Mouse (Mus musculus) MEL-GATA-1-ER (cell line): ENCODE results near the gene Npas3.

Source experiments
- DNase-seq: peaks from one replicate; pipeline ENCODE4 v3.0.0-alpha.2; 2012; ENCODE audit warnings: low read depth; ENCODE audit errors: extremely low read depth

The Npas3 gene

DNA sequence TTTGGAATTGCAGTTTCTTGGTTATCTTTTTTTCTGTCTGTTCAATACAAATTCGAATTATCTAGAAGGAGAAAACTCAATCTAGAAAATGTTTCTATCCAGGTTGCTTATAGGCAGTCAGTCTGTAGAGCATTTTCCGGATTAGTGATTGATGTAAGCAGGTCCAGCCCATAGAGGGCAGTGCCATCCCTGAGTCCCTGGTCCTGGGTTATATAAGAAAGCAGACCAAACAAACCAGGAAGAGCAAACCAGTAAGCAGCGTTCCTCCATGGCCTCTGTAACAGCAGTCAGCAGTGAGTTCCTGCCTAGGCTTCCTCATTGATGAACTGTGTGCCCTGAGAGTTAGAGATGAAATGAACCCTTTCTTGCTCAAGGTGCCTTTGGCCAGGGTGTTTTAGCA lies 433.6 kb downstream of the Npas3 start:
- DNase-seq: no peak

DNA sequence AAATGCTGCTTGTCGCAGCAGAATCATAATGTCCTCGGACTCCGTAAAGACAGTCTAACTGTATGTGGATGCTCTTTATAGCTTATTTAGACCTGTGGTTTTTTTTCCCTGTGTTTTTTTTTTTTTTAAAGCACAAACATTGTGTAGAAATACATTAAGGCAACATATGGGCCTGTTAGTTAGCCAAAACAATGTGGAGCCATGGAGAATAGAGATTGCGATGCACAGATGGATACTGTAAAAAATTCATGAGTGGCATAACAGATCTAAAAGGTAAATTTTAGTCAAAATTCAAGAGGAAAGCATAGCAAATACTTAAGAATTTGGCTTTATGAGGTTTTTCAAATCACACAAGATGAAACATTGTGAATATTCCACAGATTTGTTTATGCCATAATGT lies 444.0 kb downstream of the Npas3 start:
- DNase-seq: no peak

DNA sequence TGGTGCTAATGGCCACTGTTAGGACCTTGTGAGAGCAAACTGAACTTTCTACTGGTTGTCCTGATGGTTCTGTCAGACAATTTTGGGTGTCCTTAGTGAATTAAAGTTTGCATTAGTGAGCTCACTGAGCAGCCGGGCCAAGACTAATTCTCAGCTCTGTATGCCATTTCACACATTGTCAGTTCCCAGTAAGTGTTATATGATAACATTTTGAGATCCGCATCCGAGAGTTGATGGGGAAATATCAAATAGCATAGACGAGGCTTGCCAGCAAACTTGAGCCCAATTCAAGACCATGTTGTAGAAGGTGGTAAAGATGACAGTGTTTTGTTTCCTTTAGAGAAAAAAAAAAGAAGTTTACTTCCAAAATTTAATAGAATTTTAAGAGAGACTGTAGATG lies 445.9 kb downstream of the Npas3 start:
- DNase-seq: no peak

DNA sequence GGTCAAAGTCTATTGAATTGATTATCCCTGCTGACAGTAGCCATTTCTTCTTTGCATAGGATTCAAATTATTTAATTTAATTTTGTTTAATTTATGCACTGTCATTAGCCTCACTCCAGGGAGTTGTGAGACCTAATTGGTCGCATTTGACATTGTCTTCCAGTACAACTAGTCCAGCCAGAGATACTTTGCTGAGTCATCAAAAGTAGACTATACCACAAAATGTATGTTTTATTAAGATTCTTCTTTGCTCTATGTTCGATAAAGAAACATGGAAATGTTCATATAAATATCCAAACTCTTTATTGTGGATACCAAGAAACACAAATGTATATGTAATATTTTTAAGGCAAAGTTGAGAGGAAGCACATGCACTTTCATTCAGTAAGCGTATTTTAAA lies 446.8 kb downstream of the Npas3 start:
- DNase-seq: no peak

DNA sequence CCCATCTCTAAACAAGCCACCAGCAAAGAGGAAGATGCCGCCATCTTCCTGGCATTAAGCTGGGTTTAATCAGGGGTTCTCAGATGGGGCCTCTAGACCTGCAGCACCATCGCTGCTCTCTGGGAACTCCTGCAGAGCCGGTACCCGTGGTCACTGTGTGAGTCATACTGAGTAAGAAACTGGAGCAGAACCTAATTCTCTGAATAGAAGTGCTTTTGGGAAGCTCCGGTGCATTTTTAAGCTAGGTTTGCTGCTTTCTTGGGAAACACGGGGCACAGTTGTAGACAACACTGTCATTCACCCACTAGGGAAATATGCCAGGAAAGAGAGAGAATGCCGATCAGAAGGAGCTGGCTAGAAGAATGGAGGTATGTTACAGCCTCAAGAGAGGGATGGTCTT lies 449.2 kb downstream of the Npas3 start:
- DNase-seq: no peak

DNA sequence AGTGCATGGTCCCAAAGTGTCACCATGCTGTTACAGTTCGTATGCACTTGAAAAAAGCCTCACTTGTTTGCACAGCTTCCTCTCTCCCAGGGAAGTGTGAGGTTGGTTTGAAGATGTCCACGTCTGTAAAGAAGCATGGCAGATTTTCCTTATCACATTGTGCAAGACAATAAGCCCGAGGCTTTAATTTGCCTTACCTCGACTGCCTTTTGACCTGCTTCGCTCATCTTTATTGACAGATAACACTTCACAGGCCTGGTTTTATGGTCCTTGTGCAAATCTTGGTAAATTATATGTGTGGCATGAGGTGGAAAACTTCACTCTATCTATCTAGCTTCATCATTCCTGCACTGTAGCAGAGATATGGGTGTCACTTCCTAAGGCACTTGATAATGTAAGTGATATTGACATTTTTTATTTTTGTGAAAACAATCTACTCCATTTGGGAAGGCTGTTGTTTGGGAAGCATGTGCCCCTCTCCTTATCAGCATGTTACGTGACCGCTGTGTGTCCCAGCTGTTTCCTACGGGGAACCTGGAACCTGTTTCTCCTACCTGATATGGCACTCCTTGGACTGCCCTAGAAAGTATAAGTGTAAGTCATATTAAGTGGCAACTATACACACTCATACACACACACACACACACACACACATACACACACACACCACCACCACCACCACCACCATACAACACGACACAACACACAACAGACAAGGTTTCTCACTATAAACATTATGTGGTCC lies 450.2 kb downstream of the Npas3 start:
- DNase-seq: no peak

DNA sequence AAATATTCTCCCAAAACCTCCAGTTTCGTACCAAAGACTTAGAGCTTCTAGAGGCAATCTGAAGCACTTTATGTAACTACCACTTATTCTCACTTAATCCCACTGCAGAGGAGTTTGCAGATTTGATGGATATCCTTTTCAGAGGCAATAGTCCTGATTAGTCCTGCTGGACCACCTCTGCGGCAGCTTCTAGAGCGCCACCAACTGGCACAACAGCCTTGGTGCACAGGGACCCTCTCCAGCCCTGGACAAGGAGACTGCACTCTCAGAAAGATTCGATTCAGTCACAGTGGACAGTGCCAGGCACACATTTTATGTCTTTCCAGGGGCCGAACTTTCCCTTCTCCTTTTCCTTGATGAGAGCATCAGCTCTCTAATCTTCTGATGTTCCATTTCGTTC lies 471.4 kb downstream of the Npas3 start:
- DNase-seq: no peak

DNA sequence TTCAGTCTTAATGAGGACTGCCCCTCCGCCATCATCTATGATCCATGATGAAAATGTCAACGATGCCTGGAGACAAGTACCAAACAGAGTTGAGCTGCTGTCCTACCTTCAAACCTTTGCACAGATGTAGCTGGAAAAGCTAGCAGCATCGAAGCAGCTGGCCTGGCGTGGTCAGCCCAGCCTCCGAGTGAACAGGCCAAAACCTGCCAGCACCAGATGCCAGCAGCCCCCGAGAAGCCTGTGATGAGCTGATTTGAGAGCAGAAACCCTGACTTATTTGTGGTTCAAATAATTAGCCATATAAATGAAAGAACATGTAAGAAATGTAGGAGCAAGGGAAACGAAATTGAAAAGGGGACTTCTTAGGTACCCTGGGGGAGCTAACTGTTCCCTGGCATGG lies 473.7 kb downstream of the Npas3 start:
- no peak for DNase-seq

DNA sequence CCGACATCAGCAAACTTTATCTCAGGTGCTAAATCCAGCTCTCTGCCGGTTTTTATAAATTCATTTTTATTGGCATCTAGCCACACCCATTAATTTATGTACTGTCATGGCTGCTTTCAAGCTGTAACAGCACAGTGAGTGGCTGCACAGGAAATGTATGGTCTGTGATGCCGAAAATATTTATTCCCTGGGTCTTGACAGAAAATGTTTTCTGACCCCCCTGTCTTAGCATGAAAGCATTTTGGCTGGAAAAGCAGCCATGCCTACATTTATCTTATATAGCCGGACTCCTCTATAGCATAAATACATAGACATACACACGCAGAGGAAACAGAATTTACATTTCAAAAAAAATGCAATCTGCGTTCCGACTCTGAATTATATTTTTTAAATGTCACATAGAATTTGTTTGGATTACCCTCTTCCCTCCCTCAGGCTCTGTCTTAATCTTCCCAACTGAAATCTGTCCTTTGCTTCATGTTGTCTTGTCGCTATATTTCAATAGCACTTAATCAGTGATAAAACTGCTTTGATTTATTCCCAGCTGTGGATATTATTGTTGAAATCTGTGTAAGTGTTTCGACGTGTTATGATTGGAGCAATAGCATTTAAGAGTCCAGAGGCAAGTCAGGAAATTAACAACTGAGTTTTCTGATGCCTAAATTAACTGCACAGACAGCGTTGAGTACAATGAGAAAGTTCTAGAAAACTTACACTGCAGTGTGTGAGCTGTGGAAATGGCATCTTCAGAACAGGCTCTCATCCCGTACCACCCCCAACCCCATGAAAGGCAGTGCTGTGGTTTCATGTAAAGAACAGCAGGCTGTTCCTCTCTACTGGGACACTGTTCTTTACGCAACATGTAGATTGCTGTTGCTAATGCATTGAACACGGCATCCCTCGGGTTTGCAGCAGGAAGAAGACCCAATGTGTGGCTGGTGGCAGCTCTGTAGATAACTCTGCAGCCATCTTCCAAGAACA lies 474.5 kb downstream of the Npas3 start:
- no peak for DNase-seq

DNA sequence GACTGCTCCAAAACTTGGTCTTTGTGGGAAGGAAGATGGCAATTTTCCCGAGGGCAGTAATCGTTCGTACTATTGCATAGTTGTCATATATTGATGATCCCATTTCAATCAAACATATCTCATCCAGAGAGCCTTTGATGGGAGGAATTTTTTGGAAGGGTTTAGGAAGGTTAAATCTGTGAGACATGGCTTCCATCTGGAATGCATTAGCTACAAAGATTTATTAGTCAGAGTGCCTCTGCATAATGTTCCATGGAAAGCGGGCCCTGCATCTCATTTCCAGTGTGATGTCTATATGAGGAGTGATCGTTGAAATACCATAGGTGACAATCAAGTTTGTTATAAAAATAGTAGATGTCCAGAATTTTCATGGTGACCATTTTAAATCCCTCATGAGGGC lies 480.8 kb downstream of the Npas3 start:
- DNase-seq: no peak

DNA sequence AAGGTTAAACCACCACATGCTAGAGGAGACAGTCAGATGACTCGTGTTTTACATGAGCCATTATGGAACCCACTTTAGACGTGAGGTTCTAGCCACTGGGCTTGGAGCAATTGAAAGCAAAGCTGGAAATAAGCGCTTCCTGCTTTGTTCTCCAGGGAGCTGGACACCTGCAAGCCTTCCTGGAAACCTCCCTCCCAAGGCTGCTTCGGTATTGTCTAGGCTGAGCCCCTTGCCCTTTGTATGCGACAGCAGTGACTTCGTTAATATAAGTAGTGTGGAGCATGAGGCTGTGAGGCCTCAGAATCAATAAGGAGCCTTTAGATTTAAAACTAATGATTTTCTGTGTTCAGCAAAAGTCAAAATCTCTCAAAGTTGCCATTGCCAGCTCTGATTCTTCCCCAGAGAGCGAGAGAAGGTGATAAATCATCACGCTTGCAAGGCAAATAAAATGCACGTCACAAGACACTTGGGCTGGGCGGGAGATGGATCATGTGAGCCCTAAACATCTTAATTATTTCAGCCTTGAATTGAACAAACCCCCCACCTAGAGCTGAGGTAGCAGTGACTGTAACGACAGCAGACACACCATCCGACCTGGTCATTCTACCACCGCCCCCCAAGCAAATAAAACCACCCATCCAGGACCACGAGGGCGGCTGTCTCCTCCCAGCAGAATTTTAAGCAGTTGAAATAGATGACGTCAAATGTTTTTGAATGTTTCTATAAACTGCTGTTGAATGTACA lies 490.2 kb downstream of the Npas3 start:
- no peak for DNase-seq

DNA sequence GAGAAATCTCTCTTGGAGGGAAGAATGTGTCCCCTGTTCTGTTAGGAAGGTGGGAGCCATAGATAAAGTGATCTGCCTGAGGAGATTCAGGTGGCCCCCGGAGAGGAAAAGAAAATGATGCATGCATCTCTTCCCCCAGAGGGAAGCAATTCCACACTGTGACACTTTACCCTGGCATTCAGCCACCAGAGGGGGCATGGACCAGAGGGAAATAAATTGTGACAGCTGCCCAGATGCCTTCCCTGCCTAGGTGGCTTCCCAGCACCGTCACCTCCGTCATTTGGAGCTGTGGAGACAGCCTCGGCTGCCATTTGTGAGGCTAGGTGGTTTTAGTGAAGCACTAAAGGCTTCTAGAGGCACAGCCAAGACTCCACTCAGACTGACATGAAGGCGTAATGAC lies 498.2 kb downstream of the Npas3 start:
- no peak for DNase-seq

DNA sequence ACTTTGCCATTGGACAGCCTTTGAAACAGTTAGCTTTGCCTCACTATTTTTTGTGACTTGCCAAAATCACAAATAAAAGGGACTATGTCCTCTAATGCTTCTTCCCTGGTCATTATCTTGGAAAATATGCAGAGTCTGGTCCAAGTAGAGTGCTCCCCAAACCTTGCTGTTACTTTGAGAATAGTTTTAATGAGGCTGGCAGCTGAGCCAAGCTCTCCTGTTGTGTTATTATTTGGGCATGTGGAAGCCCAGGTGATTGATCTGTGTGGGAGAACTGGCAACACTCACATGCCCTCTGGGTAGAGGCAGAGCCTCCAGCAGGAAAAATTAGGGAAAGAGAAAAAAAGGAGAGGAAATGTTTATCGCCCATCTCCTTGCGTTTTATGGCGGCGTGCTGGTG lies 500.9 kb downstream of the Npas3 start:
- DNase-seq: no peak

DNA sequence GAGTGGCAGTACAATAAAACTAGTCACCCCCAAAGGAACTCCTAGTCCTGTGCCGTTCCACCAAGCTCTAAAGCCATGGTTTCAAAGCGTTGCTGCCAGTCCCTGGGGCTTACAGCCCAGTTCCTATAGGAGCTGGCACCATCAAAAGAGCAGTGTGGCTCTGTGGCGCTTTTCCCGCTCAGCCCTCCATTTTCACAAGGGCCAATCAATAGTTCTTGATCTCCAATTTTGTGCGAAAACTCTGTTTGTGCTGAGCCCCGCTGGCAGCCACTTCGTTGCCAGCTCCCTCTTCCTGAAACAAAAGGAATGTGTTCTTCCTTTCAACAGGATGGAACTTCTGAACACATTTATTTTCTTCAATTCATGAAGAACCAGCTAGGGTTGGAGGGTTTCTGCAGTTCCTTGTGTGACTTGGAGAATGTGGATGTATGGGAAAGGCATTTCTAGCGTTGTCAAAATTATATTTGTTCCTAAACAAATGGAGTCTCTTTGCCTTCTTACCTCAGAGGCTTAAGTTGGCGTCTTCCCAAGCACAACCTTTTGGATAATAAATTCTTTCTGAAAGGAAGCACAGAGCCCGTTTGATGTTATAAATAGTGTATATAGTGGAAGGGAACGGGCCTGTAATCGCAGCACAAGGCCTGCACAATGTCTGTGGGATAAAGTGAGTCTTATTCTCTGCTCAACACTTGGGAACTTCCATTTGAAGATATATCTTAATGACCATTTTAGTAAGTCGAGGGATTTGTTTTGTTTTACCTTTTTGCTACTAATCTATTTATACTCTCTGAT lies 504.0 kb downstream of the Npas3 start:
- no peak for DNase-seq

DNA sequence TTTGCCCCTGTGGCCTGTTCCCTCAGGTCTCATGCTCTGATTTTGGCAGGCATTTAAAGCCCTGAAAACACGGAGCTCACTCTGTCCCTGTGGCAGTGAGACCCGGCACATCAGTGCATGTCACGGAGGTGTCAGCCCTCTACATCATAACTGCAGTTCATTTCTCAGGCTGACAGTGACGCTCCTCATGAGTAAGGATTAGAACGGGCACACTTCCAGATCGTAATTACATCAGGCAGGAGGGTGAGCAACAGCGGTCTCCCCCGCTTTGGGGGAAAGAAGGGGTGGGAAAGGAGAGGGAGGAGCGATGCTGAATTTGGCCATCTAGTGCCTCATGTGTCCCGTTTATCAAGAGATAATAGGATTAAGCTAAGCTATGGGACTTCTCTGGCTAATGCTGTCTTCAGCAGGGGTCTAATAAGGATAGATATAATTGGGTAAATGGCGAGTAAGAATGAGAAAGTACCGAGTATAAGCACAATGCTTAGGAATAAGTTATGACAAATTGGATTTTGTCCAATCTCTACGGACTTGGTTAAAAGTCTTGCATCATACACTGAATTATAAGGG lies 505.0 kb downstream of the Npas3 start:
- no peak for DNase-seq

DNA sequence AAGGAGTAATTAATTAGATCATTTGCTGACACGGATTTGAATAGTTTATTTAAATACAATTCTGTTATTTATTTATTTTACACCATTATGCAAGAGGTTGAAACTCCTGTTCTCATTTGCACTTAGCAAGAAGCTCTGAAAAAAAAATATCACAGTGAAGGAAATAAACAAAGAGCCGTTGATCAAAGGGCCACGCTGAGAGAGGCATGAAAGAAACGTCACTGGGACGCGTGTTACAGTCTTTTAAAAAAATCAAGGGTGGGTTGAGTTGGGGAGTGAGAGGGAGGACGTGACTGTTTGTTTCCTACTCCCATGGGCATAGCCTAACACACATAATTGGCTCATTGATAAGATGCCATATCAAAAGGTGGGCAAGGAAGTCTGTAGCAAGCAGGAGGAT lies 505.8 kb downstream of the Npas3 start:
- no peak for DNase-seq

DNA sequence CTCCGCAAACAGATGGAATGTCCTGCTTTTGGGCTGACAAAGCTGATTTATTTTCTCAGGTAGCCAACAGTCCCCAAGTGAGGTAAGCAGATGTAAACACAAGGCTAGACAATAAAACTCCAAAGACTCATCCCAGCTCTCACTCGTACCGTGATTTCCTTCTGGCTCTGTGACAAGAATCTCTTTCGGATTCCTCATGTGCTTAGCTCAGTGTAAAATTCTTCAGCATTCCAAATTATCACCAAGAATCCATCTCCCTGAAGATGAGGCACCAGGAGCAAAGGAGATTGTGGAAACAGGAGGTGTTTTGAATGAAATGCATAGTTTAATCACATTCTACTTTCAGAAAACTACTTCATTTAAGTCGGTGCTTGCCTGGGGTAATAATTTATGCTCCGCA lies 509.2 kb downstream of the Npas3 start:
- no peak for DNase-seq

DNA sequence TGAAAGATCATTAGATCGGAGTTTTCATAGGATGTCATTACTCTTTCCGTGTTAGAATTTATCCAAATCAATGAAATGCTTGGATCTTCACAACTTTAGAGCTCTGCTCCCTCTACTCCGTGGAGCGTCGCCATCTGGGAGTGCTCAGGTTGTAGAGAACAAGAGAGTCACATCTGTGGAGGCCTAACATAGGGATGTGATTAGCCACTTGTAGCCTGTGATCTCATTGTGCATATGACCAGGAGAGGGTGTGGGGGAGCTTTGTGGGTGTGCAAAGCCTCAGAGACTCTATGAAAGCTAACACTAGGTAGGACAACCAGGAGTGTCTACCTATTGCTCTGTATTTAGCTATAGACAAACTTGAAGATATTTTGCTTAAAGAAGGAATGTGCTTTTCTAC lies 509.9 kb downstream of the Npas3 start:
- no peak for DNase-seq

DNA sequence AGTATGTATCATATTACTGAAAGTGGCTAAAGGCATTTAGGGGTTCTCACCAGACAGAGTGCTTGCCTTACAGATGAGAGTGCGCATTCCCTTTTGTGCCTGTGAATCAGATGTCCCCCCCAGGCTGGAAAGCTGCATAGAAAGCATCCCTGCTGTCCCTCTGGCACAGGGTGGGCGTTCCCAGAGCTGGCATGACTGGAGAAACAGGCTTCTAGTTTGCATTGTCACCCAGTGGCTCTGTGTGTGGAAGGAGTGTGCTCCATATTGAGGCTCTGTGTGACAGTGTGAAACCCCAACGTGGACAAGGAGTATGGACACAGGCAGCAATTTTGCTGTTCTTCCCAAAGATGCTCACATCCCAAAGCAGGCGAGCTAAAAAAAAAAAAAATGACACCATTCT lies 515.7 kb downstream of the Npas3 start:
- DNase-seq: no peak

DNA sequence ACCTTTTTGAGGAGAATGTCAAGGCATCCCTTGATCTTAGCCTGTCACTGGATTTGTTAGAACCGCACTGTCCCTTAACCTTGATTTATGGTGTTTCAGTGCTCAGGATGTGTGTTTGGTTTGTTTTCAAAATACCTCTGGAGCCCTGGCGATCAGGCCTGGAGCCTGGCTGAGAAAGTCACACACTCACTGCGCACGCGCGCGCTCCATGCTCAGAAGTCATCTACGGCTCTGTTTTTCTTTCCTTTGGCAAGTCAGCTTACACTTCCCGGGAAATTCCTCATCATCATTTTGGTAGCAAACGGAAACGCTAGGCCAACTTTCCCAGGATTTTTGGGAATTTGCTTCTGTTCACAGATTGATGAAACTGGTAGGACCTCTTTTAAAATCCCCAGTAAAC lies 519.9 kb downstream of the Npas3 start:
- no peak for DNase-seq

DNA sequence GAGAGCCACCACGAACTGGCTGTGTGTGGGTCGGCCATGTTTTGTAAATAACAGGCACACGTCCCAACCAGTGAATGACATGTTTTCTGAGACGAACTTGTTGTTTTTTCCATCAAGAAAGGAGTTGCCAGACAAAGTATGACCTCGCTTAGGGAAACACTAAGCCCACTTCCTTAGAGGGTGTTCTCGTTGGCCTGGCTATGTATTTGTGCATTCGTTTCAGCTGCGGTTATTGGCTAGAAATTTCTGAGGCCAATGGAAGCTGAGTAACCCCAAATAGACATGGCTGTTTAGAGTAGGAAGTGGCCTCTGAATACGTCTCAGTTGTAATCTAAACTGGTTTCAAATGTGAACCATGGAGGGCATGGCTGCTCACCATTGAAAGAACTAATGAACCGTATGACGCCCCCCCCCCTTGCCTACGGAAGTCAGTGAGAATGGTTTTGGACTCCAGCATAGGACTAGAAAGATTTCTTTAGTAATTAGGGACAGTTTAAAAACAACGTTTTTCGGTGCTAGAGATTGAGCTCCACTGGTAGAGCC lies 523.0 kb downstream of the Npas3 start:
- no peak for DNase-seq
